Mouse (Mus musculus) neural tube, embryonic 11.5 days (tissue): Measurements from ENCODE around the gene Etnk1. TPM values are rescaled to one million over a fixed set of nuclear protein-coding genes. Genes with fewer than 3 reads are reported as not detected.

Experiments
- ATAC-seq: fragments of 200-750 bp; cut with Nextera tagmentation; 2 replicates; pipeline ENCODE4 v1.8.0; 2017; ENCODE audit warnings: moderate number of reproducible peaks, mild to moderate bottlenecking, moderate TSS enrichment, moderate library complexity; ENCODE audit not compliant: insufficient read depth, low FRiP score, low TSS enrichment
- DNase-seq: peaks from one replicate; pipeline ENCODE4 v3.0.0-alpha.2; 2015; ENCODE audit warnings: low spot score
- H3K27ac ChIP-seq: fragments of 300-500 bp; sonication (generic); 2 replicates; pipeline ENCODE4 v1.5.1; 2014; ENCODE audit warnings: low read depth, mild to moderate bottlenecking, low read length
- H3K27me3 ChIP-seq: fragments of 300-500 bp; sonication (generic); 2 replicates; pipeline ENCODE4 v1.6.1; 2014; ENCODE audit warnings: mild to moderate bottlenecking, low read length, mixed read lengths; ENCODE audit not compliant: control insufficient read depth, insufficient read depth
- H3K36me3 ChIP-seq: fragments of 300-500 bp; sonication (generic); 2 replicates; pipeline ENCODE4 v1.6.1; 2014; ENCODE audit warnings: mild to moderate bottlenecking, low read length, moderate library complexity, mixed read lengths; ENCODE audit not compliant: control insufficient read depth, insufficient read depth
- H3K4me1 ChIP-seq: fragments of 300-500 bp; sonication (generic); 2 replicates; pipeline ENCODE4 v1.6.1; 2014; ENCODE audit warnings: low read length, mixed read lengths; ENCODE audit not compliant: control insufficient read depth, insufficient read depth
- H3K4me2 ChIP-seq: fragments of 300-500 bp; sonication (generic); 2 replicates; pipeline ENCODE4 v1.6.1; 2014; ENCODE audit warnings: low read depth, mild to moderate bottlenecking, moderate library complexity
- H3K4me3 ChIP-seq: fragments of 300-500 bp; sonication (generic); 2 replicates; pipeline ENCODE4 v1.5.1; 2014; ENCODE audit warnings: low read depth, low read length
- H3K9ac ChIP-seq: fragments of 300-500 bp; sonication (generic); 2 replicates; pipeline ENCODE4 v1.6.1; 2014; ENCODE audit warnings: mild to moderate bottlenecking, low read length
- H3K9me3 ChIP-seq: fragments of 300-500 bp; sonication (generic); 2 replicates; pipeline ENCODE4 v1.6.1; 2016; ENCODE audit warnings: low read length; ENCODE audit not compliant: control insufficient read depth
- WGBS: fragments of 180-500 bp; shearing (Covaris S2); extraction: QIAGEN DNeasy Blood & Tissue Kit; methylation state at CpG from one replicate; pipeline ENCODE4 v1.1.7; 2014; 5-methylcytosine and 5-hydroxymethylcytosine counted together
- polyA plus RNA-seq: library from polyadenylated mRNA; unstranded; fragments of >200 nt; fragmentation: Nextera tagmentation; extraction: Ambion mirVana; gene quantifications from 2 replicates; pipeline ENCODE4 v1.2.1, GENCODE M21; 2014

The Etnk1 gene
- polyA plus RNA-seq, 1 experiment from 2014 or later = 35.0 TPM

- no peaks in the 10 kb centered on the region for H3K4me1 ChIP-seq
- DNase-seq = no peak
- H3K4me2 ChIP-seq = no peak overlapping the region
- no peaks in the 10 kb centered on the region for H3K27me3 ChIP-seq
- no peak overlapping the region for H3K4me3 ChIP-seq
- H3K27ac ChIP-seq = no peak overlapping the region
- peaks cover 2% of the 10 kb centered on the region; the same call in 1 of the 2 replicates for H3K36me3 ChIP-seq
- ATAC-seq = no peak; the same call in 1 of the 2 replicates
- no peaks in the 10 kb centered on the region for H3K9me3 ChIP-seq
- H3K9ac ChIP-seq = no peak overlapping the region
- 75% methylated on average over 5 of the region's 5 CpGs for WGBS
Measured at GRCm38 (mm10) chr6:143184745-143185144, 17.7 kb downstream of the Etnk1 start.

DNA sequence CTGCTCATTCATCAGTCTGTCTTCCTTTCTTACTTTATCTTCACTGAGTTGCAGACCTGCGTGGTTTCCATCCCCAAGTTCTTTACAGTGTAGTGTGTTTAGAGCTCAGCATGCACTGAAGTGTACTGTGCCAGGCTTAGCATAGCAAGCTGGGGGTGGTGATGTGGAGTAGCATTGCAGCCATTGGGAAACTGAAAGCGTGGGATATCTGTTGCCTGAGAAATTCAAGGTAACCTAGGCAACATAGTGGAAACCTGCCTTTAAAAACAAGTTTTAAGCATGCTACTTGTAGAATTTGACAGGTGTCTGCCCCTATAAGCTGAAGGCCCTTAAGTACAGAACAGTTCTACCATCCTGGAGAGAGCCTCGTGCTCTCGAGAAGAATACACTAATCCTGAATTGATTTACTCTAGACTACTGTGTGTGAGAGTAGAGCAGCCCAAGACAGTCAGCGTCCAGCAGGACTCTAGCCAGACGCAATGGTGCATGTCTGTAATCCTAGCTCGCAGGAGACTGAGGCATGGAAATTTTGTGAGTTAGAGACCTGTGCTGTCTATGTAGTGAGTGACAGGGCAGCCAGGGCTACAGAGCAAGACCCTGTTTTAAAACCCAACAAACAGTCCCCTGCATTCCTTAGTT lies 23.9 kb downstream of the Etnk1 start:
- Histone ChIP-seq H3K9me3 (no peaks in the 10 kb centered on the region), H3K36me3 (peaks cover 3% of the 10 kb centered on the region; the same call in 1 of the 2 replicates), H3K4me1 (no peaks in the 10 kb centered on the region), H3K4me2 (no peak overlapping the region), H3K4me3 (no peak overlapping the region), H3K27me3 (no peaks in the 10 kb centered on the region), H3K9ac (no peak overlapping the region), H3K27ac (no peak overlapping the region)
- WGBS = 82% methylated on average over 7 of the region's 7 CpGs
- no peak for DNase-seq
- ATAC-seq = no peak

DNA sequence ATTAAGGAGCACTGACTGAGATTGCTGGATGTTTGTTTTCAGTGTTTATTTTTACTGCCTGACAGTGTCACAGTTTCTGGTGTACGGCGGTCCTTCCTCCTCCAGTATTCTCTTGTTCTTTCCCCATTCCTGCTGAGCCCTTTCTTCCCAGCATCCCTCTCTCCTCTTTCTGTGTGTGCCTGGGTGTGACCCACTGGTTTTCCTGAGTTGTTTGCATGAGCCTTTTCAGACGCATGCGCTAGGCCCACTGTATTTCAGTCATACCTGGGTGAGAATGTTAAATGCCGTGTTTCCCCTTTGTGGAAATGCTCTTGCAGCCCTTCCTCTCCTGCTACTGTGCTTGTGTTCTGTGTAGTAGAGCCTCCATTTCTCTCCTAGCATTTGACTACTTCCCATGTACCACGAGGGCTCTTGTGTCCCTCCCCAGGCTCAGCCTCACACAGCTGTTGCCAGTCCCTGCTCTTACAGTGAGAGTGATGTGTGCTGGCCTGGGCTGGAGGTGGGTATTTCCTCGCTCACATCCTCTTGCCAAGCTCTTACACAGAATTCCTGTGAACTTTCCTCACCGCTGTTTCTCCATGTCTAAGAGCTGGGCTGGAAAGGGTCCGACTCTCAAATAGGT lies 24.6 kb downstream of the Etnk1 start:
- Histone ChIP-seq H3K27ac (no peak overlapping the region), H3K4me3 (no peak overlapping the region), H3K9ac (no peak overlapping the region), H3K4me2 (no peak overlapping the region), H3K27me3 (no peaks in the 10 kb centered on the region), H3K36me3 (peaks cover 3% of the 10 kb centered on the region; the same call in 1 of the 2 replicates), H3K4me1 (no peaks in the 10 kb centered on the region), H3K9me3 (no peaks in the 10 kb centered on the region)
- DNase-seq = no peak
- WGBS = 84% methylated on average over 9 of the region's 9 CpGs
- ATAC-seq = no peak

- H3K4me3 ChIP-seq = no peak overlapping the region
- no peaks in the 10 kb centered on the region for H3K9me3 ChIP-seq
- H3K27me3 ChIP-seq = no peaks in the 10 kb centered on the region
- peak; percentile 28 for DNase-seq
- peaks cover 8% of the 10 kb centered on the region; the same call in 1 of the 2 replicates for H3K36me3 ChIP-seq
- no peak for ATAC-seq
- 81% methylated on average over 8 of the region's 8 CpGs for WGBS
- no peak overlapping the region for H3K9ac ChIP-seq
- no peak overlapping the region for H3K27ac ChIP-seq
- H3K4me2 ChIP-seq = no peak overlapping the region
- no peaks in the 10 kb centered on the region for H3K4me1 ChIP-seq
Measured at GRCm38 (mm10) chr6:143192709-143193108, 25.7 kb downstream of the Etnk1 start.

GRCm38 (mm10) chr6:143193166-143193565 lies 26.1 kb downstream of the Etnk1 start:
- Histone ChIP-seq H3K4me2 (no peak overlapping the region), H3K4me3 (no peak overlapping the region), H3K9ac (no peak overlapping the region), H3K36me3 (peaks cover 8% of the 10 kb centered on the region; the same call in 1 of the 2 replicates), H3K4me1 (no peaks in the 10 kb centered on the region), H3K27ac (no peak overlapping the region), H3K9me3 (no peaks in the 10 kb centered on the region), H3K27me3 (no peaks in the 10 kb centered on the region)
- DNase-seq = no peak
- WGBS = 89% methylated on average over 10 of the region's 10 CpGs
- no peak for ATAC-seq

- no peaks in the 10 kb centered on the region for H3K4me1 ChIP-seq
- H3K36me3 ChIP-seq = peaks cover 10% of the 10 kb centered on the region; the same call in 1 of the 2 replicates
- H3K4me3 ChIP-seq = no peak overlapping the region
- no peak overlapping the region for H3K4me2 ChIP-seq
- whole genome bisulfite sequencing = 93% methylated on average over 6 of the region's 6 CpGs
- no peaks in the 10 kb centered on the region for H3K27me3 ChIP-seq
- DNase-seq (no peak), ATAC-seq (no peak)
- H3K9me3 ChIP-seq = no peaks in the 10 kb centered on the region
- no peak overlapping the region for H3K9ac ChIP-seq
- no peak overlapping the region for H3K27ac ChIP-seq
Measured at GRCm38 (mm10) chr6:143193641-143194040, 26.6 kb downstream of the Etnk1 start.

GRCm38 (mm10) chr6:143197053-143197452 lies 30.0 kb downstream of the Etnk1 start:
- ATAC-seq = no peak
- no peak for DNase-seq
- Histone ChIP-seq H3K4me1 (no peaks in the 10 kb centered on the region), H3K27ac (no peak overlapping the region), H3K9ac (no peak overlapping the region), H3K9me3 (no peaks in the 10 kb centered on the region), H3K4me3 (no peak overlapping the region), H3K36me3 (peaks cover 10% of the 10 kb centered on the region; the same call in 1 of the 2 replicates), H3K4me2 (no peak overlapping the region), H3K27me3 (no peaks in the 10 kb centered on the region)
- WGBS = 91% methylated on average over 13 of the region's 13 CpGs

- H3K9me3 ChIP-seq = no peaks in the 10 kb centered on the region
- H3K4me2 ChIP-seq = no peak overlapping the region
- DNase-seq (no peak), ATAC-seq (no peak)
- 95% methylated on average over 7 of the region's 7 CpGs for WGBS
- no peak overlapping the region for H3K4me3 ChIP-seq
- no peak overlapping the region for H3K9ac ChIP-seq
- no peaks in the 10 kb centered on the region for H3K27me3 ChIP-seq
- no peak overlapping the region for H3K27ac ChIP-seq
- H3K36me3 ChIP-seq = peaks cover 10% of the 10 kb centered on the region; the same call in 1 of the 2 replicates
- H3K4me1 ChIP-seq = no peaks in the 10 kb centered on the region
Measured at GRCm38 (mm10) chr6:143198421-143198820, 31.4 kb downstream of the Etnk1 start.

- WGBS = 95% methylated on average over 15 of the region's 15 CpGs
- DNase-seq (no peak), ATAC-seq (no peak)
- no peak overlapping the region for H3K4me2 ChIP-seq
- H3K27ac ChIP-seq = no peak overlapping the region
- H3K4me1 ChIP-seq = no peaks in the 10 kb centered on the region
- no peaks in the 10 kb centered on the region for H3K27me3 ChIP-seq
- no peak overlapping the region for H3K4me3 ChIP-seq
- H3K9me3 ChIP-seq = no peaks in the 10 kb centered on the region
- 0 out of 2 replicates have a peak, but pooled peaks cover 4% of the 10 kb centered on the region for H3K36me3 ChIP-seq
- no peak overlapping the region for H3K9ac ChIP-seq
Measured at GRCm38 (mm10) chr6:143203097-143203496, 36.1 kb downstream of the Etnk1 start.
